Mouse (Mus musculus): ENCODE data around the gene Foxa1. TPM values are rescaled to one million over a fixed set of nuclear protein-coding genes. Genes with fewer than 3 reads are reported as not detected.

The Foxa1 gene
- polyA plus RNA-seq, 1 experiment from 2014 or later: 10.0 TPM

GRCm38 (mm10) chr12:57509726-57510125 lies 37.0 kb downstream of the Foxa1 start:
- no peak overlapping the region for H3K27ac ChIP-seq (ENCODE audit: low read length)
- H3K4me2 ChIP-seq (ENCODE audit: low read depth, low read length): no peak overlapping the region
- H3K36me3 ChIP-seq (ENCODE audit: control insufficient read depth, insufficient read depth, low read length): no peaks in the 10 kb centered on the region
- H3K9me3 ChIP-seq (replicated peaks; ENCODE audit: control insufficient read depth, low read length): no peaks in the 10 kb centered on the region
- H3K9ac ChIP-seq (ENCODE audit: low read length): no peak overlapping the region
- no peaks in the 10 kb centered on the region for H3K27me3 ChIP-seq (ENCODE audit: control insufficient read depth, insufficient read depth, low read length)
- H3K4me1 ChIP-seq (ENCODE audit: control insufficient read depth, insufficient read depth, low read length): peaks cover 9% of the 10 kb centered on the region
- no peak for ATAC-seq (ENCODE audit: insufficient read depth, low FRiP score)
- no peak overlapping the region for H3K4me3 ChIP-seq (replicated peaks; ENCODE audit: low read length)
- WGBS: 47% methylated on average over 4 of the region's 4 CpGs

DNA sequence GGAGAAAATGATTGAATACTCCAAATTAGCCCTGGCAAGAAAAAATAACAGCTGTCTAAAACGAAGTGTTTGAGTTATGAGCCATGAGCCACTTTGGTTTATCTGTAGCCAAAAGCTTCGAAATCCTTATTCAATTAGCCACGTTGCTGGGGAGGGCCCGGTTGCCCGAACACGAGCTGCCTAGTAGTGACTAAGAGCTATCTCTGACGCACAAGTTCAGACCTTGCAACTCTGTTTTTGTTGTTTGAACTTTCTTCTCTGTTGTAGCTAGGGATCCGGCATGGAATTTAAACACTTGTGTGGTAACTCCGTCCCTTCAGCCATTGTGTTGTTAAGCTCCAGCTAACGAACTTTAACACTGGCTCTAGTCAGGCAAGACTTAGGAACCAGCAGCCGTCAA lies 37.8 kb downstream of the Foxa1 start:
- peaks cover 9% of the 10 kb centered on the region for H3K4me1 ChIP-seq (ENCODE audit: control insufficient read depth, insufficient read depth, low read length)
- no peaks in the 10 kb centered on the region for H3K9me3 ChIP-seq (replicated peaks; ENCODE audit: control insufficient read depth, low read length)
- no peak for ATAC-seq (ENCODE audit: insufficient read depth, low FRiP score)
- H3K27me3 ChIP-seq (ENCODE audit: control insufficient read depth, insufficient read depth, low read length): no peaks in the 10 kb centered on the region
- 34% methylated on average over 11 of the region's 11 CpGs for WGBS
- no peak overlapping the region for H3K4me2 ChIP-seq (ENCODE audit: low read depth, low read length)
- no peak overlapping the region for H3K9ac ChIP-seq (ENCODE audit: low read length)
- no peak overlapping the region for H3K27ac ChIP-seq (ENCODE audit: low read length)
- no peaks in the 10 kb centered on the region for H3K36me3 ChIP-seq (ENCODE audit: control insufficient read depth, insufficient read depth, low read length)
- H3K4me3 ChIP-seq (replicated peaks; ENCODE audit: low read length): no peak overlapping the region

- Histone ChIP-seq H3K27ac (ENCODE audit: low read length) (no peak overlapping the region), H3K9me3 (replicated peaks; ENCODE audit: control insufficient read depth, low read length) (no peaks in the 10 kb centered on the region), H3K9ac (ENCODE audit: low read length) (no peak overlapping the region), H3K36me3 (ENCODE audit: control insufficient read depth, insufficient read depth, low read length) (no peaks in the 10 kb centered on the region), H3K4me3 (replicated peaks; ENCODE audit: low read length) (no peak overlapping the region), H3K4me2 (ENCODE audit: low read depth, low read length) (no peak overlapping the region), H3K27me3 (ENCODE audit: control insufficient read depth, insufficient read depth, low read length) (no peaks in the 10 kb centered on the region), H3K4me1 (ENCODE audit: control insufficient read depth, insufficient read depth, low read length) (peaks cover 9% of the 10 kb centered on the region)
- no peak for ATAC-seq (ENCODE audit: insufficient read depth, low FRiP score)
- WGBS: 55% methylated on average over 7 of the region's 7 CpGs
These were observed 41.4 kb downstream of the Foxa1 start for GRCm38 (mm10) chr12:57505329-57505728.

GRCm38 (mm10) chr12:57500246-57500645 lies 46.5 kb downstream of the Foxa1 start:
- WGBS: 44% methylated on average over 7 of the region's 7 CpGs
- H3K36me3 ChIP-seq (ENCODE audit: control insufficient read depth, insufficient read depth, low read length): no peaks in the 10 kb centered on the region

GRCm38 (mm10) chr12:57496347-57497119 lies 50.2 kb downstream of the Foxa1 start:
- H3K9ac ChIP-seq (ENCODE audit: low read length): no peak overlapping the region
- H3K27ac ChIP-seq (ENCODE audit: low read length): peak overlapping the region; percentile 60
- 27% methylated on average over 6 of the region's 6 CpGs for WGBS
- peaks cover 3% of the 10 kb centered on the region; the same call in 1 of the 2 replicates for H3K4me1 ChIP-seq (ENCODE audit: control insufficient read depth, insufficient read depth, low read length)
- peak; percentile 85 for ATAC-seq (ENCODE audit: insufficient read depth, low FRiP score)
- H3K27me3 ChIP-seq (ENCODE audit: control insufficient read depth, insufficient read depth, low read length): no peaks in the 10 kb centered on the region
- no peaks in the 10 kb centered on the region for H3K36me3 ChIP-seq (ENCODE audit: control insufficient read depth, insufficient read depth, low read length)
- peak overlapping the region; percentile 29 for H3K4me2 ChIP-seq (ENCODE audit: low read depth, low read length)
- no peaks in the 10 kb centered on the region for H3K9me3 ChIP-seq (replicated peaks; ENCODE audit: control insufficient read depth, low read length)
- H3K4me3 ChIP-seq (replicated peaks; ENCODE audit: low read length): no peak overlapping the region

More at GRCm38 (mm10) chr12:57500246-57500645, 46.5 kb downstream of the Foxa1 start:
- H3K27ac ChIP-seq (ENCODE audit: low read length): no peak overlapping the region
- H3K27me3 ChIP-seq (ENCODE audit: control insufficient read depth, insufficient read depth, low read length): no peaks in the 10 kb centered on the region
- H3K9me3 ChIP-seq (replicated peaks; ENCODE audit: control insufficient read depth, low read length): no peaks in the 10 kb centered on the region
- ATAC-seq (ENCODE audit: insufficient read depth, low FRiP score): no peak
- no peak overlapping the region for H3K9ac ChIP-seq (ENCODE audit: low read length)
- no peak overlapping the region for H3K4me3 ChIP-seq (replicated peaks; ENCODE audit: low read length)
- peaks cover 3% of the 10 kb centered on the region; the same call in 1 of the 2 replicates for H3K4me1 ChIP-seq (ENCODE audit: control insufficient read depth, insufficient read depth, low read length)
- no peak overlapping the region for H3K4me2 ChIP-seq (ENCODE audit: low read depth, low read length)

Other genes with a start within 250 kb of the Foxa1 start
- gene Ttc6, start 17.2 kb upstream of the Foxa1 start, polyA plus RNA-seq (2015; fragmentation: Nextera tagmentation; extraction: Ambion mirVana): 2.8 and 3.5 TPM in 2 replicates

All from stomach, embryonic 16.5 days (tissue).